In genomic region chr11:95838999-95839868, GRCm38 (mm10) we compare ENCODE assay signal across 14 mouse cellular contexts. TPM values are rescaled to one million over a fixed set of nuclear protein-coding genes. Genes with fewer than 3 reads are reported as not detected.
DNase-seq lines count a peak whose midpoint lies in the region; ATAC-seq lines count a peak whose summit lies in the region.
"Had no signal": no experiment of that assay in that cellular context is flagged by ENCODE, and none has a peak within 500 bp of the region (broad histone marks: within the 10 kb centered on the region; RNA-seq: fewer than 3 reads in every experiment).

No protein-coding gene starts in this region.

- H3K27ac ChIP-seq in heart, embryonic 12.5 days (ENCODE audit: poor library complexity, severe bottlenecking): no peak overlapping the region
- 0 out of 2 replicates have a peak overlapping the region, but pooled peaks have one; percentile 41 for H3K27ac ChIP-seq in lung, embryonic 16.5 days (ENCODE audit: low read length)
- peak overlapping the region; percentile 76 for H3K27ac ChIP-seq in brown adipose tissue, adult 24 weeks (replicated peaks; ENCODE audit: low read depth, low read length)
- 0 out of 2 replicates have a peak overlapping the region, but pooled peaks have one; percentile 14 for H3K27ac ChIP-seq in liver, embryonic 15.5 days (replicated peaks)
- H3K27ac ChIP-seq: embryonic facial prominence, embryonic 13.5 days; midbrain, embryonic 12.5 days; stomach, postnatal 0 days had no signal

- no peak for DNase-seq in heart, postnatal 36 days
- no peak for DNase-seq in lung, postnatal 14 days
- no peak for DNase-seq in left cerebral cortex, postnatal 36 days (ENCODE audit: low spot score in 2 of 2)
- no peak for DNase-seq in adrenal gland, adult 8-10 months
- DNase-seq: lung, embryonic 14.5 days had no signal

- H3K4me3 ChIP-seq in heart, embryonic 12.5 days: peak overlapping the region; percentile 27
- H3K4me3 ChIP-seq in lung, embryonic 16.5 days (ENCODE audit: low read length): no peak overlapping the region
- 0 out of 2 replicates have a peak overlapping the region, but pooled peaks have one; percentile 8 for H3K4me3 ChIP-seq in brown adipose tissue, adult 24 weeks (ENCODE audit: insufficient read depth, low read depth, low read length)
- H3K4me3 ChIP-seq in liver, embryonic 15.5 days (replicated peaks): no peak overlapping the region
- H3K4me3 ChIP-seq: embryonic facial prominence, embryonic 13.5 days; midbrain, embryonic 12.5 days had no signal

- H3K9ac ChIP-seq in heart, embryonic 12.5 days: peak overlapping the region; percentile 2; the same call in 1 of the 2 replicates
- no peak overlapping the region; the same call in 1 of the 2 replicates for H3K9ac ChIP-seq in lung, embryonic 16.5 days (ENCODE audit: low read length)
- no peak overlapping the region for H3K9ac ChIP-seq in liver, embryonic 15.5 days
- H3K9ac ChIP-seq: lung, embryonic 14.5 days; midbrain, embryonic 12.5 days had no signal

- H3K4me2 ChIP-seq in heart, embryonic 12.5 days: peak overlapping the region; percentile 62
- no peak overlapping the region for H3K4me2 ChIP-seq in lung, embryonic 16.5 days (ENCODE audit: low read depth, low read length)
- no peak overlapping the region for H3K4me2 ChIP-seq in liver, embryonic 15.5 days
- H3K4me2 ChIP-seq: midbrain, embryonic 12.5 days had no signal

- WGBS in heart, embryonic 12.5 days: 69% methylated on average over 8 of the region's 8 CpGs
- 72% methylated on average over 8 of the region's 8 CpGs for WGBS in lung, embryonic 16.5 days
- 61% methylated on average over 8 of the region's 8 CpGs for WGBS in liver, embryonic 15.5 days (ENCODE audit: insufficient replicate concordance)

- no peaks in the 10 kb centered on the region for H3K9me3 ChIP-seq in heart, embryonic 12.5 days (replicated peaks)
- H3K9me3 ChIP-seq in lung, embryonic 16.5 days (ENCODE audit: control insufficient read depth, low read length): no peaks in the 10 kb centered on the region
- no peaks in the 10 kb centered on the region for H3K9me3 ChIP-seq in liver, embryonic 15.5 days (replicated peaks)
- H3K9me3 ChIP-seq: embryonic facial prominence, embryonic 13.5 days; midbrain, embryonic 12.5 days had no signal

- H3K36me3 ChIP-seq in heart, embryonic 12.5 days: no peaks in the 10 kb centered on the region
- no peaks in the 10 kb centered on the region for H3K36me3 ChIP-seq in lung, embryonic 16.5 days (ENCODE audit: control insufficient read depth, insufficient read depth, low read length)
- H3K36me3 ChIP-seq in liver, embryonic 15.5 days (replicated peaks): no peaks in the 10 kb centered on the region
- H3K36me3 ChIP-seq: embryonic facial prominence, embryonic 13.5 days; midbrain, embryonic 12.5 days had no signal

- H3K27me3 ChIP-seq in heart, embryonic 12.5 days (replicated peaks): peaks cover 4% of the 10 kb centered on the region; the same call in 1 of the 2 replicates
- peaks cover 5% of the 10 kb centered on the region; the same call in 1 of the 2 replicates for H3K27me3 ChIP-seq in lung, embryonic 16.5 days (ENCODE audit: control insufficient read depth, insufficient read depth, low read depth, low read length)
- peaks cover 35% of the 10 kb centered on the region for H3K27me3 ChIP-seq in liver, embryonic 15.5 days
- H3K27me3 ChIP-seq: Patski had no signal

- intact Hi-C loops in heart, postnatal 36 days (cut with DNase I): no loop called here
- intact Hi-C loops in left cerebral cortex, postnatal 36 days (cut with DNase I): no loop called here

- peaks cover 62% of the 10 kb centered on the region for H3K4me1 ChIP-seq in heart, embryonic 12.5 days (replicated peaks)
- H3K4me1 ChIP-seq in lung, embryonic 16.5 days (replicated peaks; ENCODE audit: control insufficient read depth, insufficient read depth, low read length): peaks cover 35% of the 10 kb centered on the region
- peaks cover 50% of the 10 kb centered on the region for H3K4me1 ChIP-seq in brown adipose tissue, adult 24 weeks (ENCODE audit: control insufficient read depth, insufficient read depth, insufficient read length, low read length)
- H3K4me1 ChIP-seq in liver, embryonic 15.5 days (replicated peaks): peaks cover 72% of the 10 kb centered on the region

- ATAC-seq in heart, embryonic 12.5 days (ENCODE audit: insufficient number of reproducible peaks, low FRiP score): no peak
- no peak for ATAC-seq in lung, embryonic 16.5 days (ENCODE audit: low read depth)
- no peak for ATAC-seq in liver, embryonic 15.5 days (ENCODE audit: insufficient read depth)
- ATAC-seq: inflammation-experienced regulatory T-cells, adult 6 months; Patski had no signal

RNA-seq across cellular contexts. Expression of gene Gngt2, which starts 2.2 kb away (rescaled TPM):
- polyA plus RNA-seq in heart, embryonic 12.5 days (2016; fragmentation: Nextera tagmentation; extraction: Ambion mirVana): 39.1 and 39.2 TPM in 2 replicates
- 10 to 100 TPM; 15.3 to 23.5 TPM for total RNA-seq in heart, postnatal 36 days (2021)
- 21.7 and 28.2 TPM in 2 replicates for polyA plus RNA-seq in lung, embryonic 16.5 days (2015; fragmentation: Nextera tagmentation; extraction: Ambion mirVana)
- polyA plus RNA-seq in brown adipose tissue, adult 24 weeks (2012; ENCODE audit: insufficient read depth, insufficient read length, missing spikeins): 106 and 152 TPM in 2 replicates
- 20.1 and 22.1 TPM in 2 replicates for polyA plus RNA-seq in liver, embryonic 15.5 days (2015; fragmentation: Nextera tagmentation; extraction: Ambion mirVana)
- 1 to 10 TPM; 3.1 to 3.9 TPM for total RNA-seq in left cerebral cortex, postnatal 36 days (2021)
- 10 to 100 TPM; 14.7 to 19.0 (median 17.1) TPM for total RNA-seq in adrenal gland, adult 8-10 months (2022)
- polyA plus RNA-seq: Patski had no signal

RNA-seq across cellular contexts. Expression of gene Abi3, which starts 3.0 kb away (rescaled TPM):
- polyA plus RNA-seq in heart, embryonic 12.5 days (2016; fragmentation: Nextera tagmentation; extraction: Ambion mirVana): 22.3 and 26.0 TPM in 2 replicates
- 10 to 100 TPM in 1 of 2 experiments, 1 to 10 TPM in 1; 9.3 to 13.7 TPM for total RNA-seq in heart, postnatal 36 days (2021)
- polyA plus RNA-seq in lung, embryonic 16.5 days (2015; fragmentation: Nextera tagmentation; extraction: Ambion mirVana): 16.0 and 18.1 TPM in 2 replicates
- 8.4 and 26.7 TPM in 2 replicates for polyA plus RNA-seq in brown adipose tissue, adult 24 weeks (2012; ENCODE audit: insufficient read depth, insufficient read length, missing spikeins)
- polyA plus RNA-seq in liver, embryonic 15.5 days (2015; fragmentation: Nextera tagmentation; extraction: Ambion mirVana): 6.9 and 7.0 TPM in 2 replicates
- total RNA-seq in left cerebral cortex, postnatal 36 days (2021): 1 to 10 TPM; 5.1 to 5.3 TPM
- total RNA-seq in adrenal gland, adult 8-10 months (2022): 10 to 100 TPM in 3 of 4 experiments, 1 to 10 TPM in 1; 8.9 to 14.3 (median 12.2) TPM
- polyA plus RNA-seq: Patski had no signal

RNA-seq across cellular contexts. Expression of gene Phospho1, which starts 14.9 kb away (rescaled TPM):
- 0.65 and 0.66 TPM in 2 replicates for polyA plus RNA-seq in heart, embryonic 12.5 days (2016; fragmentation: Nextera tagmentation; extraction: Ambion mirVana)
- 100 to 1,000 TPM; 174 to 180 TPM for total RNA-seq in heart, postnatal 36 days (2021)
- polyA plus RNA-seq in lung, embryonic 16.5 days (2015; fragmentation: Nextera tagmentation; extraction: Ambion mirVana): 0.47 and 1.7 TPM in 2 replicates
- 316 and 541 TPM in 2 replicates for polyA plus RNA-seq in brown adipose tissue, adult 24 weeks (2012; ENCODE audit: insufficient read depth, insufficient read length, missing spikeins)
- 6.4 and 7.1 TPM in 2 replicates for polyA plus RNA-seq in liver, embryonic 15.5 days (2015; fragmentation: Nextera tagmentation; extraction: Ambion mirVana)
- total RNA-seq in left cerebral cortex, postnatal 36 days (2021): 10 to 100 TPM; 70.8 to 84.6 TPM
- 100 to 1,000 TPM in 2 of 4 experiments, 10 to 100 TPM in 2; 61.9 to 148 (median 104) TPM for total RNA-seq in adrenal gland, adult 8-10 months (2022)
- polyA plus RNA-seq: inflammation-experienced regulatory T-cells, adult 6 months; lung, embryonic 14.5 days; midbrain, embryonic 12.5 days had no signal

Comparison
In these comparisons a context has a peak if more than half of its experiments do, and no peak if none do; other contexts are left out.
1. H3K4me3 ChIP-seq: peak in heart, embryonic 12.5 days (single experiment) and brown adipose tissue, adult 24 weeks (single experiment); none in lung, embryonic 16.5 days (single experiment) and liver, embryonic 15.5 days (single experiment).
2. RNA of gene Phospho1, which starts 14.9 kb away (polyA plus RNA-seq): 316 to 541 TPM in brown adipose tissue, adult 24 weeks; 6.4 to 7.1 TPM in liver, embryonic 15.5 days, 0.47 to 1.7 TPM in lung, embryonic 16.5 days and 0.65 to 0.66 TPM in heart, embryonic 12.5 days; every median in the first group is over 10 times any median in the second.